Mouse (Mus musculus) olfactory bulb, adult 2 months (tissue): ENCODE measurements around the gene 4933430I17Rik.

Experiments used
- CTCF ChIP-seq: fragments of 200-500 bp; IDR thresholded peaks from 2 replicates; pipeline ENCODE4 v1.5.1; 2012; ENCODE audit warnings: low read depth, mild to moderate bottlenecking, low read length, moderate library complexity; ENCODE audit not compliant: insufficient read depth
- POLR2A ChIP-seq: fragments of 200-500 bp; IDR thresholded peaks from 2 replicates; pipeline ENCODE4 v1.6.1; 2012; ENCODE audit warnings: mild to moderate bottlenecking, low read depth, low read length, moderate library complexity; ENCODE audit not compliant: insufficient read depth

- TF ChIP-seq CTCF: no peak
- no peak for TF ChIP-seq POLR2A
These were observed 37.3 kb upstream of the 4933430I17Rik start for GRCm38 (mm10) chr4:62487914-62488313.
